Mouse (Mus musculus) c-Kit-positive CD71-positive TER-119-positive erythroid progenitor cells, embryonic 14.5 days (primary cell): ENCODE results near the gene Smndc1.

Experiments
- DNase-seq: peaks from one replicate; pipeline ENCODE4 v3.0.0-alpha.2; 2013; ENCODE audit warnings: low spot score

Gene Smndc1

DNA sequence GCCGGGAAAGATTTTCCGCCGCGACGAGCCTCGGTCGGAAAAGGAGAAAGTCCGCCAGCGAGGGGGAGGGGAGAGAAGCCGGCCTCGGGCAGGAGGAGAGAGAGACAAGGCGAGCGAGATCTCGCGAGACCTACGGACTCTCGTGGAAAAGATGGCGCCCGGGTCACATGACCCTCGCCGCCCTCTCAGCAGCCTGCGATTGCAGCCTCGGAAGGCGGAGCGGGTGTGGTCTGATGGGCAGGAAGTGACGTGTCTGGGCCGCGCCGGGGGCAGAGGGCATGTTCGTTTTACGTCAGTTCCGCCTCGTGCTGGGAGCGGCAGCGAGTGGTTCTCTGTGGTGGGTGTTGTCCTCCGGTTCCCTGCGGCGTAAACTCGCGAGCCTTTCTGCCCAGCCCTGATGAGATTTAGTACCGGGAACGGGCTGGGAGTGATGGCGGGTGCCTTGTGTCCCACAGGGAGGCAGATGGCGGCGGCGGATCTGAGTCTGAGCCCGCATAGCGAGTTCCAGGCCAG is at the start of gene Smndc1:
TSS of gene Smndc1 (minus strand) at position 84 of the 513 bp plus-strand sequence.
- DNase-seq, result peak; percentile 100

GRCm38 (mm10) chr19:53439340-53439739 is 49.0 kb upstream of the Smndc1 start:
- DNase-seq, result no peak

DNA sequence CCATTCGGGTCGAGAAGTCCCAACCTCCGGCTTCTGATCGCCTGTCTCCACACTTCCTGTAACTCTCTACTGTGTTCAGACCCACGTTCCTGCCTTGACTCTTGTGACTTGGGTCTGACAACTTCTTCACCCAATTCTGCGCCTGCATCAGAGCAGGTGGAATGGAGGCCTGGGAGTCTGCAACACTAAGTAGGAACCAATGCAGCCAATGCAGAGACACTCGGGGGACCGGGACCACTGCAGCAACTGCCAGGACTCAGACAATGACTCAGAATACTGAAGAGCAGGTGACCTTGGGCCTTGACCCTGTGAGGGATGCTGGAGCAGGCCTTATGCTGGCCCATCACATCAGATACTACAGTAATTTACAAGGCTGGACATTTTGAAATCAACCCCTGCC is 47.6 kb upstream of the Smndc1 start:
- no peak for DNase-seq

DNA sequence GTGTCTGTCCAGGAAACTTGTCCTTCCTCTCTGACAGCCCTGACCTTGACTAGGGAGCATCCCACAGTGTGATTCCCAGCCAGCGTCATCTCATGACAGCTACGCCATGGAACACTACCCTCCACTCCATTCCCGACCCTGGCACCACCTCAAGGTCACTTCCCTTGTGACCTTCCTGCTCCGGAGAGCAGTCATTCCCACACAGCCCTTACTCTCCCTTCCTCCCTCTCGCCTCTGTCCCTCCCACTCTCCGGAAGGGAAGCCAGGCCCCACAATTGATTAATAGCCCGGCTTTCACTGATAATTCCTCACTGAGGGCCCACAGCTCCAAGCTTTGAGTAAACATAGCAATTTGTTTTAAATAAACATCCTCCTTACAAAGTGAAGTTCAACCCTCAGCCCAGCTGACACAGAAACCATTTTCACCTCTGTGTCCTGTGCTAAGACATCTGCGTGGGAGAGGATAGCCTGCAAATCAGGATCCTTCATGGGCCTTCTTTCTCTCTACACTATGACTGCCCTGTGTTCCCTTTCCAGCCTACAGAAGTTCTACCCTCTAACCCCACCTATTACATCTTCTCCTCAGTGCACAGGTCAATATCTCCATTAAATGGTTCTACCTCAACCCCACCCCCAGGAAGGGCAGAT is 47.1 kb upstream of the Smndc1 start:
- DNase-seq, result no peak

GRCm38 (mm10) chr19:53433949-53434689 is 43.7 kb upstream of the Smndc1 start:
- DNase-seq, result no peak

DNA sequence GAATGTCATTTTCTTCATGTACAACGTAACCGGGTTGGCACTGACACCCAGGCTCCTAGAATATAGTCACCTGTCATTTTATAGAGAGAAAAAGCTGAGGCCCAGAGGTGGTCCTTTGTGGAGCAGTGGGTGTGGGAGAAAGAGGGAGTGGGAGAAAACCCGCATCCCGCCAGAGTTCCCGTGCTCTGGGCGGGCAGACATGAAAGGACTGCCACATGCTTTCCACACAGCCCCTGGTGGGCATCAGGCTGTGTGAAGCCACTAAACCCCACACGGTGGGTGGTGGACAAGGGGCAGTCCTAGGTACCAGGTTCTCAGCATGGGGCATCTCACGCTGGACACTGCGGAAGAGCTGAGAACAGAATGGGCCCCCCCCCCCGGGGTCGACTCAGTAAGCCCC is 40.6 kb upstream of the Smndc1 start:
- DNase-seq, result no peak

GRCm38 (mm10) chr19:53430356-53430755 is 40.0 kb upstream of the Smndc1 start:
- DNase-seq, result no peak

DNA sequence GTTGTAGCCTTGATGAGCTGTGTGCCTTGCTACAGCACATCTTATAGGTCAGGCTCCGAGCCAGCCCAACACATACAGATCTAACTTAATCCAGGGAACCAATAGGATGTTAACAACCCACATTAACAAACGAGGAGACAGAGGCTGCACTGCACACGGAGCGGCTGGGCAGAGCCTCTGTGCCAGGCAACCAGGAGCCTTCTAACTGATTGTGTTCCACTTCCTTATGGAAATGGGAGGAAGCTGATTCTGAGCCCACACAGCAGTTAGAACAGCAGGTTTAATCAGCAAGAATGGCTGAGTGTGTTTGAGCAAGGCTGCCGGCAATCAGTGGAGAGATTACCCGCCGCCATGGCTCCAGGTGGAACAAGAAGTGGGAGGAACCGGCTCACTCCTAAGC is 37.4 kb upstream of the Smndc1 start:
- DNase-seq, result no peak

GRCm38 (mm10) chr19:53427346-53427745 is 37.0 kb upstream of the Smndc1 start:
- no peak for DNase-seq

GRCm38 (mm10) chr19:53425824-53426223 is 35.4 kb upstream of the Smndc1 start:
- DNase-seq, result no peak

GRCm38 (mm10) chr19:53424629-53425028 is 34.3 kb upstream of the Smndc1 start:
- DNase-seq, result no peak

GRCm38 (mm10) chr19:53423816-53424465 is 33.6 kb upstream of the Smndc1 start:
- DNase-seq, result no peak

DNA sequence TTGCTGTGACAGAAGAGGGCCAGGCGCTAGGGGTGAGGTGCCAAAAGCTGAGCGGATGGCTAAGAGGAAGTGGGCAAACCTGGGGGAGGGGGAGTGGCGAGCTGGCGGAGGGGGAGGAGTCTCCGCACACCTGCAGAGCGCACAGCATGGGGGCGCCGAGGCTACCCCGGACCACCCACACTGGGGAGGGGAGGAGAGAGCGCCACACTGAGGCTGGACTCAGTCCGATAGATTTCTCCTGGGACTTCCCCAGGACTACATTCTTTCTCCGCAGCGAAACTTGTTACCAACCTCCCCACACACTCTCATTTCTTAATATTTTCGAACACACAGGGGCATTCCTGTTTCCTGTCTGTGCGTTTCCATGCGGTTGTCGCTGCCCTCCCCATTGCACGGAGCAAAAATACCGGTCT is 33.0 kb upstream of the Smndc1 start:
- DNase-seq, result no peak

- no peak for DNase-seq
Observed at GRCm38 (mm10) chr19:53422358-53423308, 32.3 kb upstream of the Smndc1 start.

- no peak for DNase-seq
Observed at GRCm38 (mm10) chr19:53421583-53422188, 31.3 kb upstream of the Smndc1 start.

DNA sequence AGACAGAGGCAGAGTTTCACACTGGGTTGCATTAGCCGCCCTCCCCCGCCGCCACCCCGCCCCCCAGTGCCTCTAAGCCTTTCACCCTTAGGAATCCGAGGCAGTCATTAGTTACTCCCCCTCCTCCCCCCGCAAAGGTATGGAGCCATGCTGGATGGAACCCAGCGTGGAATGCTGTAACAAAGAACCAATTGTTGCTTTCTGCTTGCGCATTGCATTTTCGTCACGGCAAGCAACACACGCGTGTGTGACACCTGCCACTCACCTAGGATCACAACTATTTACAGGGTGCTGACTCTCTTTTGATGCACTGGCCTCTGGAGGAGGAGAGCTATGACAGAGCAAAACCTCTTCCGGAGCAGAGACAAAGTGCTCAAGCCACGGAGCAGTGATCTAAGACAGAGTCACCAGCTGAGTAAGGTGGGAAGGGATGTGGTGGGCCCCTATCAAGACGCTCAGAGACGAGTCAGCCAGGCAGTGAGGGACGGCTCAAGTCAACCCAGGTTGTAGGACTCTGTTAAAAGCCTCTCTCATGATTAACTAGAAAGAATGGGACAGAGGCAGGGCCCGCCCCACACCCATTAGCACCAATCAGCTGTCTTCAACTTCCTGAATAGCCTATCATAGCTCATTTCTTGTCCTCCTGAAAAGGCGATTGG is 30.7 kb upstream of the Smndc1 start:
- peak; percentile 73 for DNase-seq

DNA sequence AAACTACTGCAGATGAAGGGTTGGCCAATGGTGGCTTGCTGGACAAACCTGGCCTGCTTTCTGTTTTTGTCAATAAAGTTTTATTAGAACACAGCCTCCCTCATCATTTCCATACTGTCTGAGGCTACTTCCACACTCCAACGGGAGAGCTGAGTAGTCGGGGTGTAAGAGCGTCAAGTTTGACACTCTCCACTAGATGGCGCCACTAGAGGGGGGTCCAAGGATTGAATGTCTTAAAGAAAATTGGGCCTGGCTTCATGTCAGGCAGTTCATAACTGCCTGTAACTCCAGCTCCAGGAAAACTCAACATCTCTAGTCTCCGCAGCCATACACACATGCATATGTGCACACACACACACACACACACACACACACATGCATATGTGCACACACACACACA is 29.5 kb upstream of the Smndc1 start:
- peak; percentile 68 for DNase-seq

GRCm38 (mm10) chr19:53415198-53415597 is 24.8 kb upstream of the Smndc1 start:
- no peak for DNase-seq

DNA sequence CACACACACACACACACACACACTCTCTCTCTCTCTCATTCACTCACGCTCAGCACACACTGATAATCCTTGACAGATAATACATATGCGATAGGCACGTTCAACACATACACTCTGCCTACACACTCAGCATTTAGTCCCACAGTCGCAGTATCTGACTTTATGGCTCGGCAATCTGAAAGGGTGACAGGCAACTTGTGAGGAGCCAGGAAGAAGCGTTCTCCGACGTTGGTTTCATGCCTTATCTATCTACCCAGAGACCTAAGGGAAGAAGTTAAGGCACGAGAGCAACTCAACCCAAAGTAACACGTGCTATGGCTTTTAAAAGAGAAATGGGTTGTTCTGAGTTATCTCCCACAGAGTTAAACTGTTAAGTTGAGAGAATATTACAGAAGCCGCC is 24.3 kb upstream of the Smndc1 start:
- DNase-seq, result peak; percentile 21

GRCm38 (mm10) chr19:53413617-53414380 is 23.4 kb upstream of the Smndc1 start:
- no peak for DNase-seq
